Mouse (Mus musculus): ENCODE measurements around the gene Olfr99.
"Not testable (repeated sequence)": the region's sequence is repeated elsewhere in the genome, so short reads cannot be mapped to it uniquely, and the experiment has no call there.

DNA sequence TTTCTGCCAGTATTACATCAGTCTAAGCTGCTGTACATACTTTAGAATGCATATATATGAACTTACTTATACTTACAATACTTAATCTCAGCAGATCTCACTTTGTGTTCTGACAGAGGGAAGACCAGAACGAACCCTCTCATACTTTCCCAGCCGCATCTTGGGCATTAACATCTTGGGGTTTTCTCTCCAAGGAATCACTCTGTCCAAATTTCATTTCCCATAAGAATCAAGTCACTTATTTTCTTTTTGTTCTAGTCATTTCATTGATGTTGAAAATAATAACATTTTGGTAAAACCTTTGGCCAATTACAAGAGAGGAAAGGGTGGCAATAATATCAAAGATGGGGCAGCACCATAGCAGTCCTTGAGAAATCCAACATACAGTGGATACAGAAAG, 46.0 kb downstream of the Olfr99 start, which contains the start of gene Olfr97:
- TF ChIP-seq CTCF (IDR thresholded peaks at IDR 0.05; ENCODE audit: low read depth, low read length); POLR2A (IDR thresholded peaks at IDR 0.05; ENCODE audit: extremely low read depth, insufficient read depth, low read length): not testable (repeated sequence)

Data from liver, adult 2 months (tissue).